Mouse (Mus musculus): ENCODE data around the gene Psap.
"Not testable (repeated sequence)": the region's sequence is repeated elsewhere in the genome, so short reads cannot be mapped to it uniquely, and the experiment has no call there.

Gene Psap

GRCm38 (mm10) chr10:60277207-60278005 is at the start of gene Psap:
TSS of gene Psap (plus strand) at chr10:60277627.
- DNase-seq (ENCODE audit: low spot score), result peak; percentile 93

- no peak for DNase-seq (ENCODE audit: low spot score)
Observed at GRCm38 (mm10) chr10:60227666-60228065, 49.8 kb upstream of the Psap start.

DNA sequence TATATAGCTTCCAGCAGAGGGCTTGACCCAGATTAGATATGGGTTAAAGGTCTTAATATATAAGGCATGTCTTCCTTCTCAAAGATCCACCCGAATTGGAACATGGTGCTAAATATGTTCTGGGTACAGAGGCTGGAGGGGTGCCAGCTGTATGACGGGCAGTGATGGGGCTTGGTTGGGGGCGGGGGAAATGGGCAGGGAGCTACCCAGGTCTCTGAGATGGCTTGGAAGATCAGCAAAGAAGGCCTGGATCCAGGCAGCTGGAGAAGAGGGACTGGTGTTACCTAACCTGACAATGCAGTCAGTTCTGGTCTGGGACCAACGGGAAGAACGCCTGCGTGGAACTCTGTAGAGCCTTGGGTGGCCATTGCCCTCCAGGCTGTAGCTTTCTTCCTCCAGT is 48.3 kb upstream of the Psap start:
- DNase-seq (ENCODE audit: low spot score), result no peak

- DNase-seq (ENCODE audit: low spot score), result no peak
Observed at GRCm38 (mm10) chr10:60230321-60231088, 46.9 kb upstream of the Psap start.

- no peak for DNase-seq (ENCODE audit: low spot score)
Observed at GRCm38 (mm10) chr10:60234006-60234405, 43.4 kb upstream of the Psap start.

- not testable (repeated sequence) for DNase-seq (ENCODE audit: low spot score)
Observed at GRCm38 (mm10) chr10:60235876-60236275, 41.6 kb upstream of the Psap start.

- DNase-seq (ENCODE audit: low spot score), result peak; percentile 74
Observed at GRCm38 (mm10) chr10:60237475-60238154, 39.8 kb upstream of the Psap start.

DNA sequence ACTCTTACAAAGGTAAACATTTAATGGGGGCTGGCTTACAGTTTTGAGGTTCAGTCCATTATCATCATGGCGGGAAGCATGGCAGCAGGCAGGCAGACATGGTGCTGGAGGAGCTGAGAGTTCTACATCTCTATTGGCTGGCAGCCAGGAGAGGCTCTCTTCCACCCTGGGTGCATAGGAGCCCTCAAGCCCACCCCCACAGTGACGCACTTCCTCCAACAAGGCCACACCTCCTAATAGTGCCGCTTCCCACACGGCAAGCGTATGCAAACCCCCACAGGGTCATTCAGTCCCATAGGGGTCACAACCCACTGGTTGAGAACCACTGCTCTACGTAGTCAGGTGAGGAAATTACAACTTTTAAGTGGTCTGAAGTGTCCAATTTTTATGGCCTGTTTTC is 37.0 kb upstream of the Psap start:
- no peak for DNase-seq (ENCODE audit: low spot score)

- DNase-seq (ENCODE audit: low spot score), result no peak
Observed at GRCm38 (mm10) chr10:60243941-60244340, 33.5 kb upstream of the Psap start.

GRCm38 (mm10) chr10:60245041-60245440 is 32.4 kb upstream of the Psap start:
- peak; percentile 97 for DNase-seq (ENCODE audit: low spot score)

DNA sequence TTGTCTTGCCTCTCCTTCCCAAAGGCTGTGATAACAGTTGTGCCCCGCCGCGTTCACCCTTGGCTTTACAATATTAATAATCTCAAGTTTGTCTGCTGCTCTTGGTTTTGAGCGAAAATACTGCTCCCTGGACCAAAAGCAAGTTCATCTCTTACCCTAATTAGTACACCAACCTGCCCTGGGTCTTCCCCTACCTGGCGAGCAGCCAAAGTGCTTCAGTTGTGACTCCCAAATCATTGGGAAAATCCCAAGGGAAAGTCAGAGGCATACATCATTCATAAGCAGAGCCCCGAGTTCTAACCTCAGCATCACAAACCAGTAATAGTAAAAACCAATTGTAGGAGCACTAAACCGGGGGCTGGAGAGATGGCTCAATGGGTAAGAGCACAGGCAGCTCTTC is 31.8 kb upstream of the Psap start:
- no peak for DNase-seq (ENCODE audit: low spot score)

GRCm38 (mm10) chr10:60246519-60246918 is 30.9 kb upstream of the Psap start:
- DNase-seq (ENCODE audit: low spot score), result peak; percentile 84

DNA sequence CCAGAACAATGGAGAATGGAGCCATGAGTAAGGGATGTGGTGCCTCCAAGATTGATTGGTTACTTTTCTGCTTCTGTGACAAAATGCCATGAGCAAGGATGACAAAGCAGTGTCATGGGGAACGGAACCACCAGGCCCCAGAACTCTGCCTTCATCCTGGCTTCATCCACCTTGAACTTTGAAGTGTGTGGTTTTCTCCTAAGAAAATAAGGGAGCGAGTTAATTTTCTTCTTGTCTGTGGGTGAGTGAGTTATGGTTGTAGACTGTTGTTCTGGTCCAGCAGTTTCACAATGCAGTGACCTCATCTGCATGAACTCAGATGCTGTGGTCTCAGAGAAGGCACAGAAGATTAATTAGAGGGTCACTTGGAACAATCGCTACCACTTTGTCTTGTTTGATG is 29.1 kb upstream of the Psap start:
- not testable (repeated sequence) for DNase-seq (ENCODE audit: low spot score)

DNA sequence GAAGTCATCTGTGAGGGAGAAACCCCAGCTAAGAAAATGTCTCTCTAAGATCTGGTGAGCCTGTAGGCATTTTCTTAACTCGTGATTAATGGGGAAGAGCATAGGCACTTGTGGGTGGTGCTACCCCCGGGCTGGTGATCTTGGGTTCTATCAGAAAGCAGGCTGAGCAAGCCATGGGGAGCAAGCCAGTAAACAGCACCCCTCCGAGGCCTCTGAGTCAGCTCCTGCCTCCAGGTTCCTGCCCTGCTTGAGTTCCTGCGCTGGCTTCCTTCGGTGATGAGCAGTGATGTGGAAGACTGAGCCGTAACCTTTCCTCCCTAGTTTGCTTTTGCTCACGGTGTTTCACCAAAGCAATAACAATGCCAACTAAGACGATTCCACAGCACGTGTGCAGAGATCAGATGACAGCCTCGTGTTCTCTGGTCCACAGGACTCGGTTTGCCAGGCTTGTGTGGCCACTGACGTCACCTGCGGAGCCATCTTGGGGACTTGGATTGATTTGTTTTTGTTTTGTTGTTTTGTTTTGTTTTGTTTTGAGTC is 26.9 kb upstream of the Psap start:
- DNase-seq (ENCODE audit: low spot score), result no peak

- no peak for DNase-seq (ENCODE audit: low spot score)
Observed at GRCm38 (mm10) chr10:60252187-60252586, 25.2 kb upstream of the Psap start.

GRCm38 (mm10) chr10:60252606-60253005 is 24.8 kb upstream of the Psap start:
- DNase-seq (ENCODE audit: low spot score), result no peak

GRCm38 (mm10) chr10:60256088-60256487 is 21.3 kb upstream of the Psap start:
- DNase-seq (ENCODE audit: low spot score), result no peak

DNA sequence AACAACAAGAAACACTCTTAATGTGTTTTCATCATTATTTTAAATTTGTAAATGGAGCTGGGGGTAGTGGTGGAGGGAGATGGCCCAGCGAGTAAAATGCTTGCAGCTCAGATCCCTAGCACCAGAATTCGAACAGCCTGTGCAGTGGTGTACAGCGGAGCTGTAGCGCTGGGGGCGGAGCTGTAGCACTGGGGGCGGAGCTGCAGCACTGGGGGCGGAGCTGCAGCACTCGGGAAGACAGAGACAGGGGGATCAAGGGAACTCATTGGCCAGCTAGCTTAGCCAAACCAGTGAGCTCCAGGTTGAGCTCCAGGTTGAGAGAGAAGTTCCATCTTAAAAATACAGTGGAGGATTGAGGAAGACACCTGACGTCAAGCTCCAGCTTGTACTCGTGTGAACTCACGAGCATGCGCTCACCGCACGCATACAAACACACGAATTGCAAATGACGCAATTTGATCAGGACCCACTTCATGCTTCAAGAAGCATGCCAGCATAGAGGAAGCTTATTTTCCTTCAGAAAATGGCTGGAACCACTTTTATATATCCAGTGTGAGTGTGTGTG is 20.1 kb upstream of the Psap start:
- DNase-seq (ENCODE audit: low spot score), result no peak

- DNase-seq (ENCODE audit: low spot score), result no peak
Observed at GRCm38 (mm10) chr10:60260557-60261294, 16.7 kb upstream of the Psap start.

DNA sequence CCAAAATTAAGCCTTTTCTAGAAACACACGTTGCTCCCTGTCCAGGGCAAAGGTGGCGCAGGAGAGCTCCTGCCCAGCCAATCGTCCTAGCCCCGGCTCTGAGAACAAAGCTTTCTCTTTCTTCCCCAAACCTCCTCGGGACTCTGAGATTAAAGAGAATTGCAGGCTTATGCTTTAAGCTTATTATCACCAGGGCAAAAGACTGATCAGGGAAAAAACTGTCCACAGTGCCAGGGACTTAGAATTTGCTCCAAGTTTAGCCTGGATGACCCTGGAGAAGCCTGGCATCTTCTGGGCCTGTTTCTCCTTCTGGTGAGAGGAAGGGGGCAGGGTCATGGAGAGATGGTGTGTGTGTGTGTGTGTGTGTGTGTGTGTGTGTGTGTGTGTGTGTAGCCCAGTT is 15.9 kb upstream of the Psap start:
- DNase-seq (ENCODE audit: low spot score), result no peak

GRCm38 (mm10) chr10:60262386-60262785 is 15.0 kb upstream of the Psap start:
- DNase-seq (ENCODE audit: low spot score), result no peak

Data from embryo, embryonic 10.5 days (tissue).